Mouse (Mus musculus): Measurements from ENCODE around the gene Olfr157. TPM values are rescaled to one million over a fixed set of nuclear protein-coding genes. Genes with fewer than 3 reads are reported as not detected.

Olfr157 gene
- polyA plus RNA-seq (2015; fragmentation: Nextera tagmentation; extraction: Ambion mirVana), result 0.14 TPM in 1 of 2 replicates, not detected in the other

DNA sequence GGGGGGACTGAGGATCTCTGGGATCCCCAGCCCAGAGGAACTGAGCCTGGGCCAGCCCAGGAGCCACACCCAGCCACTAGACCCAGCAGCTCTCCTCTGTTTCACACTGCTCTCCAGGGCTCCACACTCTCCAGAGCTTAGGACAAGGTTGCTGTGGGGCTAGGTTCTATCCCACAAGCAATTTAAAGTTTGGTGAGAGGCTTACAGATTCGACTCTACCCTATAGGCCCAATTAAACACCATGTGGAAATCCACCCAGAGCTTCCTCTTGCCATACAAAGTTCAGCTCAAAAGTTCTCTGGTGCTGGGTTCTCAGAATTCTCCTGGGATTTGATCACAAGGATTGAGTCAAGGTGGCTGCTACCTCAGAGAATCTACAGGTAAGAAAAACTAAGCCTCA is at the start of gene Olfr157:
TSS of gene Olfr157 (minus strand) at position 101 of the 400 bp plus-strand sequence.
- Histone ChIP-seq H3K4me1 (no peaks in the 10 kb centered on the region), H3K4me2 (no peak within 1 kb of the TSS), H3K27me3 (no peaks in the 10 kb centered on the region), H3K9ac (no peak within 1 kb of the TSS), H3K4me3 (no peak within 1 kb of the TSS), H3K36me3 (no peaks in the 10 kb centered on the region), H3K9me3 (0 out of 2 replicates have a peak, but pooled peaks cover 4% of the 10 kb centered on the region), H3K27ac (no peak within 1 kb of the TSS)
- no peak for ATAC-seq (ENCODE audit: insufficient number of reproducible peaks, insufficient read depth, low FRiP score, low TSS enrichment, low read depth)
- 79% methylated on average over 1 of the region's 1 CpGs for WGBS

GRCm38 (mm10) chr4:43884196-43884595 is 44.2 kb upstream of the Olfr157 start:
- H3K27ac ChIP-seq, result peak overlapping the region; percentile 11; the same call in 1 of the 2 replicates

GRCm38 (mm10) chr4:43879566-43879965 is 39.6 kb upstream of the Olfr157 start:
- no peak overlapping the region for H3K27ac ChIP-seq
- peaks cover 39% of the 10 kb centered on the region for H3K4me1 ChIP-seq
- WGBS, result 63% methylated on average over 6 of the region's 6 CpGs
- no peak overlapping the region for H3K4me3 ChIP-seq
- no peaks in the 10 kb centered on the region for H3K36me3 ChIP-seq
- no peak overlapping the region for H3K4me2 ChIP-seq
- H3K27me3 ChIP-seq, result no peaks in the 10 kb centered on the region
- H3K9ac ChIP-seq, result no peak overlapping the region
- ATAC-seq (ENCODE audit: insufficient number of reproducible peaks, insufficient read depth, low FRiP score, low TSS enrichment, low read depth), result no peak
- H3K9me3 ChIP-seq, result no peaks in the 10 kb centered on the region

More at GRCm38 (mm10) chr4:43884196-43884595, 44.2 kb upstream of the Olfr157 start:
- H3K27me3 ChIP-seq, result no peaks in the 10 kb centered on the region
- no peaks in the 10 kb centered on the region for H3K9me3 ChIP-seq
- H3K36me3 ChIP-seq, result no peaks in the 10 kb centered on the region
- ATAC-seq (ENCODE audit: insufficient number of reproducible peaks, insufficient read depth, low FRiP score, low TSS enrichment, low read depth), result no peak
- no peak overlapping the region for H3K4me2 ChIP-seq
- peaks cover 35% of the 10 kb centered on the region for H3K4me1 ChIP-seq
- H3K9ac ChIP-seq, result no peak overlapping the region
- WGBS, result 16% methylated on average over 4 of the region's 4 CpGs
- no peak overlapping the region for H3K4me3 ChIP-seq

GRCm38 (mm10) chr4:43878121-43878776 is 38.2 kb upstream of the Olfr157 start:
- WGBS, result 27% methylated on average over 5 of the region's 5 CpGs
- H3K4me3 ChIP-seq, result no peak overlapping the region
- H3K9ac ChIP-seq, result no peak overlapping the region
- H3K9me3 ChIP-seq, result no peaks in the 10 kb centered on the region
- H3K27ac ChIP-seq, result peak overlapping the region; percentile 41; the same call in 1 of the 2 replicates
- H3K36me3 ChIP-seq, result no peaks in the 10 kb centered on the region
- peaks cover 29% of the 10 kb centered on the region for H3K4me1 ChIP-seq
- peak overlapping the region; percentile 12 for H3K4me2 ChIP-seq
- no peak for ATAC-seq (ENCODE audit: insufficient number of reproducible peaks, insufficient read depth, low FRiP score, low TSS enrichment, low read depth)
- no peaks in the 10 kb centered on the region for H3K27me3 ChIP-seq

DNA sequence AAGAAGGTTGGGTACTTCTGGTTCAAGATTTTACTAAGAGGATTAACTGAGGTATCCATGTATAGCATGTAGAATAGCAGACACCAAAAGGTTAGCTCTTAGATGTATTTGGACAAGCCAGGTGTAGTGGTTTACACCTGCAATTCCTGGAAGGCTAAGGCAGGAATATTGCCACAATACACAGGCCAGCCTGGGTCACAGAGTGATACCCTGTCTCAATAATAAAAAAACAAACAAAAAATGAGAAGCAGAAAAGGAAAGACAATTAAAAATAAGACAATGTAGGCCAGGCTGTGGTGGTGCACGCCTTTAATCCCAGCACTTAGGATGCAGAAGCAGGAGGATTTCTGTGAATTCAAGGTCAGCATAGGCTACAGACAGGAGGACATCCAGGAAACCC is 37.2 kb upstream of the Olfr157 start:
- H3K9ac ChIP-seq, result no peak overlapping the region
- no peak overlapping the region for H3K4me2 ChIP-seq
- WGBS, result 92% methylated on average over 1 of the region's 1 CpGs
- H3K4me3 ChIP-seq, result no peak overlapping the region
- no peak for ATAC-seq (ENCODE audit: insufficient number of reproducible peaks, insufficient read depth, low FRiP score, low TSS enrichment, low read depth)
- H3K9me3 ChIP-seq, result no peaks in the 10 kb centered on the region
- no peaks in the 10 kb centered on the region for H3K36me3 ChIP-seq
- H3K27ac ChIP-seq, result no peak overlapping the region
- peaks cover 29% of the 10 kb centered on the region for H3K4me1 ChIP-seq
- H3K27me3 ChIP-seq, result no peaks in the 10 kb centered on the region

DNA sequence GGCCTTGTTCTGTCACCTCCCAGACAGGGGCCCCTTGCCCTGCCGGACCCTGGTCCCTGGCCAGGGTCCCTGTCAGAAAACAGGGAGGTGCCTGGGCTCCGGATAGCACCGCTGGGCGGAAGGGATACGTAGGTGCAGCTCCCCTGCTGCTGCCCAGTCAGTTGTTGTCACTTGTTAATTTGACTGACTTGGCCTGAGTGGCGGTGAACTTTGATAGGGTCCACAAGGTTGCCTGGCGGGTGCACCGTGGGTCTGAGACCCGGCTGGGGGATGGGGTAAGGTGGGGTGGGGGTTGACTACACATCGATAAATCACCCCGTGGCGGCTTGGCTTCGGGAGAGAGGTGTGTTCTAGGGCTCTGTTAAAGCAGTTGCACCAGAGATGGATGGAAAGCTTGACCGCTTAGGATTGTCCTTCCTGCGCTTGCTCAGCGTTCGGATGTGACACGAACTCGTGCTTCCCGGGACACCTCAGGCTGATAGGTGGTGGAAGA is 36.0 kb upstream of the Olfr157 start:
- peak; percentile 27 for ATAC-seq (ENCODE audit: insufficient number of reproducible peaks, insufficient read depth, low FRiP score, low TSS enrichment, low read depth)

GRCm38 (mm10) chr4:43875160-43875918 is 35.3 kb upstream of the Olfr157 start, which contains the start of gene Reck:
TSS of gene Reck (plus strand) at chr4:43875530.
- ATAC-seq (ENCODE audit: insufficient number of reproducible peaks, insufficient read depth, low FRiP score, low TSS enrichment, low read depth), result peak; percentile 81
- Histone ChIP-seq H3K4me3 (peak within 1 kb of the TSS; percentile 91), H3K4me2 (peak within 1 kb of the TSS; percentile 88), H3K27me3 (no peaks in the 10 kb centered on the region), H3K36me3 (no peaks in the 10 kb centered on the region), H3K4me1 (peaks cover 29% of the 10 kb centered on the region), H3K9ac (peak within 1 kb of the TSS; percentile 88), H3K27ac (peak within 1 kb of the TSS; percentile 62; the same call in 1 of the 2 replicates), H3K9me3 (no peaks in the 10 kb centered on the region)
- under 1% methylated on average over 72 of the region's 73 CpGs for WGBS

More for the DNA sequence above, 36.0 kb upstream of the Olfr157 start:
- Histone ChIP-seq H3K4me1 (peaks cover 29% of the 10 kb centered on the region), H3K9ac (peak overlapping the region; percentile 88), H3K4me3 (peak overlapping the region; percentile 91), H3K9me3 (no peaks in the 10 kb centered on the region), H3K27ac (no peak overlapping the region), H3K4me2 (peak overlapping the region; percentile 88), H3K27me3 (no peaks in the 10 kb centered on the region), H3K36me3 (no peaks in the 10 kb centered on the region)
- WGBS, result under 1% methylated on average over 20 of the region's 20 CpGs

GRCm38 (mm10) chr4:43874501-43874900 is 34.5 kb upstream of the Olfr157 start:
- 0 out of 2 replicates have a peak overlapping the region, but pooled peaks have one; percentile 88 for H3K9ac ChIP-seq
- H3K4me3 ChIP-seq, result peak overlapping the region; percentile 91
- H3K36me3 ChIP-seq, result no peaks in the 10 kb centered on the region
- peaks cover 26% of the 10 kb centered on the region for H3K4me1 ChIP-seq
- H3K9me3 ChIP-seq, result no peaks in the 10 kb centered on the region
- 51% methylated on average over 7 of the region's 7 CpGs for WGBS
- H3K27ac ChIP-seq, result no peak overlapping the region
- no peaks in the 10 kb centered on the region for H3K27me3 ChIP-seq
- no peak for ATAC-seq (ENCODE audit: insufficient number of reproducible peaks, insufficient read depth, low FRiP score, low TSS enrichment, low read depth)
- peak overlapping the region; percentile 88 for H3K4me2 ChIP-seq

- 78% methylated on average over 10 of the region's 10 CpGs for WGBS
These were observed 29.8 kb upstream of the Olfr157 start for GRCm38 (mm10) chr4:43869821-43870220.

GRCm38 (mm10) chr4:43863298-43863697 is 23.3 kb upstream of the Olfr157 start:
- H3K36me3 ChIP-seq, result no peaks in the 10 kb centered on the region
- 64% methylated on average over 4 of the region's 4 CpGs for WGBS
- H3K9me3 ChIP-seq, result no peaks in the 10 kb centered on the region
- no peaks in the 10 kb centered on the region; the same call in 1 of the 2 replicates for H3K4me1 ChIP-seq
- no peak for ATAC-seq (ENCODE audit: insufficient number of reproducible peaks, insufficient read depth, low FRiP score, low TSS enrichment, low read depth)
- H3K27ac ChIP-seq, result no peak overlapping the region
- no peak overlapping the region for H3K4me2 ChIP-seq
- H3K4me3 ChIP-seq, result no peak overlapping the region
- no peaks in the 10 kb centered on the region for H3K27me3 ChIP-seq
- no peak overlapping the region for H3K9ac ChIP-seq

More at GRCm38 (mm10) chr4:43869821-43870220, 29.8 kb upstream of the Olfr157 start:
- no peak overlapping the region for H3K27ac ChIP-seq
- no peak overlapping the region for H3K9ac ChIP-seq
- H3K36me3 ChIP-seq, result no peaks in the 10 kb centered on the region
- no peak overlapping the region for H3K4me2 ChIP-seq
- no peaks in the 10 kb centered on the region for H3K27me3 ChIP-seq
- no peak for ATAC-seq (ENCODE audit: insufficient number of reproducible peaks, insufficient read depth, low FRiP score, low TSS enrichment, low read depth)
- H3K4me3 ChIP-seq, result no peak overlapping the region
- peaks cover 5% of the 10 kb centered on the region for H3K4me1 ChIP-seq
- H3K9me3 ChIP-seq, result peaks cover 6% of the 10 kb centered on the region; the same call in 1 of the 2 replicates

GRCm38 (mm10) chr4:43860744-43861519 is 20.9 kb upstream of the Olfr157 start:
- Histone ChIP-seq H3K9ac (no peak overlapping the region), H3K4me1 (no peaks in the 10 kb centered on the region; the same call in 1 of the 2 replicates), H3K36me3 (no peaks in the 10 kb centered on the region), H3K27me3 (no peaks in the 10 kb centered on the region), H3K4me3 (no peak overlapping the region), H3K9me3 (no peaks in the 10 kb centered on the region), H3K4me2 (no peak overlapping the region), H3K27ac (no peak overlapping the region)
- ATAC-seq (ENCODE audit: insufficient number of reproducible peaks, insufficient read depth, low FRiP score, low TSS enrichment, low read depth), result no peak
- WGBS, result 15% methylated on average over 14 of the region's 14 CpGs

Data from embryonic facial prominence, embryonic 13.5 days (tissue).